ENCODE assay signal across 13 mouse cellular contexts in the genomic region with DNA sequence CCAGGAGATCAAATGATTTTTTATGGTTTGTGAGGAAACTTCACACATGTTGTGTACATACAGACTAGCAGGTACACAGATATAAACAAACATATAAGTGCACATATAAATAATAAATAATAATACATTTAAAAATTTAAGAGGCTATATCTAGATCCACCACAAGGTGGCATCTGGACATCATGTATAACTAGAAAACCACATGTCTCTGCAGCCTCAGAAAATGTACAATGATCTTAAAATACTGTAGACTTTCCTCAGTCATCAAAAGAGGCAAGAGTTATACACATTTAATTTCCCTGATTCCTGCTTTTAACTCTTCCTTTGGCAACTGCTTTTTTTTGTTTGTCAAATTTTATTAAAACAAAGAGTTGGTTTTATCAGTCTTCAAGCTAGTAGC. TPM values are rescaled to one million over a fixed set of nuclear protein-coding genes. Genes with fewer than 3 reads are reported as not detected.
A peak's percentile ranks its signal among the peaks of the same experiment; 100 is the strongest.
DNase-seq lines count a peak whose midpoint lies in the region; ATAC-seq and TF ChIP-seq lines count a peak whose summit lies in the region.
"Had no signal": no experiment of that assay in that cellular context is flagged by ENCODE, and none has a peak within 500 bp of the region (broad histone marks: within the 10 kb centered on the region; RNA-seq: fewer than 3 reads in every experiment).

No protein-coding gene starts in this region.

- ATAC-seq in heart, postnatal 0 days (ENCODE audit: insufficient read depth, low read depth): no peak
- 0 out of 2 replicates have a peak, but pooled peaks have one; percentile 56 for ATAC-seq in midbrain, postnatal 0 days (ENCODE audit: low FRiP score)
- ATAC-seq in midbrain, embryonic 13.5 days: no peak
- no peak for ATAC-seq in heart, embryonic 12.5 days (ENCODE audit: insufficient number of reproducible peaks, low FRiP score)

- no peak overlapping the region for H3K4me3 ChIP-seq in heart, postnatal 0 days (ENCODE audit: low read depth, low read length)
- no peak overlapping the region for H3K4me3 ChIP-seq in midbrain, postnatal 0 days (ENCODE audit: low read depth, low read length)
- H3K4me3 ChIP-seq in midbrain, embryonic 13.5 days (replicated peaks): no peak overlapping the region
- no peak overlapping the region for H3K4me3 ChIP-seq in heart, embryonic 12.5 days
- H3K4me3 ChIP-seq: liver, embryonic 15.5 days; neural tube, embryonic 13.5 days had no signal

- H3K36me3 ChIP-seq in heart, postnatal 0 days (replicated peaks; ENCODE audit: control insufficient read depth, insufficient read depth, low read length): no peaks in the 10 kb centered on the region
- H3K36me3 ChIP-seq in midbrain, postnatal 0 days (ENCODE audit: insufficient read depth, low read length): no peaks in the 10 kb centered on the region
- H3K36me3 ChIP-seq in midbrain, embryonic 13.5 days: no peaks in the 10 kb centered on the region
- no peaks in the 10 kb centered on the region for H3K36me3 ChIP-seq in heart, embryonic 12.5 days
- H3K36me3 ChIP-seq: liver, embryonic 15.5 days; neural tube, embryonic 13.5 days had no signal

- H3K9ac ChIP-seq in heart, postnatal 0 days (replicated peaks; ENCODE audit: low read depth, low read length): no peak overlapping the region
- no peak overlapping the region for H3K9ac ChIP-seq in midbrain, postnatal 0 days (replicated peaks; ENCODE audit: low read length, poor library complexity, severe bottlenecking)
- no peak overlapping the region for H3K9ac ChIP-seq in midbrain, embryonic 13.5 days (replicated peaks)
- no peak overlapping the region for H3K9ac ChIP-seq in heart, embryonic 12.5 days
- H3K9ac ChIP-seq: liver, embryonic 15.5 days; neural tube, embryonic 13.5 days had no signal

- no peaks in the 10 kb centered on the region for H3K9me3 ChIP-seq in heart, postnatal 0 days (replicated peaks; ENCODE audit: control insufficient read depth, low read length)
- H3K9me3 ChIP-seq in midbrain, postnatal 0 days (ENCODE audit: low read length): no peaks in the 10 kb centered on the region
- H3K9me3 ChIP-seq in midbrain, embryonic 13.5 days: no peaks in the 10 kb centered on the region
- H3K9me3 ChIP-seq in heart, embryonic 12.5 days (replicated peaks): no peaks in the 10 kb centered on the region
- H3K9me3 ChIP-seq: liver, embryonic 15.5 days; neural tube, embryonic 13.5 days had no signal

- no peak overlapping the region for H3K27ac ChIP-seq in heart, postnatal 0 days (ENCODE audit: low read depth)
- no peak overlapping the region for H3K27ac ChIP-seq in midbrain, postnatal 0 days (ENCODE audit: low read depth, low read length)
- H3K27ac ChIP-seq in midbrain, embryonic 13.5 days: no peak overlapping the region
- H3K27ac ChIP-seq in heart, embryonic 12.5 days (ENCODE audit: poor library complexity, severe bottlenecking): no peak overlapping the region
- H3K27ac ChIP-seq: liver, embryonic 15.5 days; neural tube, embryonic 13.5 days had no signal

- no peaks in the 10 kb centered on the region for H3K4me1 ChIP-seq in heart, postnatal 0 days (ENCODE audit: control insufficient read depth, insufficient read depth)
- no peaks in the 10 kb centered on the region for H3K4me1 ChIP-seq in midbrain, postnatal 0 days (ENCODE audit: insufficient read depth, low read length)
- H3K4me1 ChIP-seq in midbrain, embryonic 13.5 days (replicated peaks): no peaks in the 10 kb centered on the region
- H3K4me1 ChIP-seq in heart, embryonic 12.5 days (replicated peaks): no peaks in the 10 kb centered on the region
- H3K4me1 ChIP-seq: liver, embryonic 15.5 days; neural tube, embryonic 13.5 days had no signal

- no peak for TF ChIP-seq EP300 in heart, postnatal 0 days (IDR thresholded peaks at IDR 0.05; ENCODE audit: low read depth)

- TF ChIP-seq CTCF in heart, postnatal 0 days (IDR thresholded peaks at IDR 0.05; ENCODE audit: low read depth): peak; percentile 36
- peak; percentile 71 for TF ChIP-seq CTCF in midbrain, postnatal 0 days (IDR thresholded peaks at IDR 0.05)

- H3K27me3 ChIP-seq in heart, postnatal 0 days (ENCODE audit: control insufficient read depth, insufficient read depth, low read length): no peaks in the 10 kb centered on the region
- H3K27me3 ChIP-seq in midbrain, postnatal 0 days (ENCODE audit: insufficient read depth, low read length): no peaks in the 10 kb centered on the region
- no peaks in the 10 kb centered on the region for H3K27me3 ChIP-seq in midbrain, embryonic 13.5 days
- H3K27me3 ChIP-seq in heart, embryonic 12.5 days (replicated peaks): no peaks in the 10 kb centered on the region
- H3K27me3 ChIP-seq: liver, embryonic 15.5 days; neural tube, embryonic 13.5 days had no signal

- DNase-seq in heart, postnatal 0 days (ENCODE audit: low spot score): peak; percentile 10
- no peak for DNase-seq in heart, adult 11 months
- peak; percentile 55 for DNase-seq in midbrain, postnatal 0 days (ENCODE audit: low spot score)
- peak; percentile 3 for DNase-seq in forelimb bud, embryonic 11.5 days (ENCODE audit: low read depth, low spot score)
- no peak for DNase-seq in thymus, adult 18-20 months
- DNase-seq in left cerebral cortex, adult 11 months (ENCODE audit: low spot score): no peak
- DNase-seq: kidney, postnatal 10 days had no signal

- H3K4me2 ChIP-seq in heart, postnatal 0 days (ENCODE audit: low read depth, low read length): no peak overlapping the region
- H3K4me2 ChIP-seq in midbrain, postnatal 0 days (ENCODE audit: low read depth, low read length, poor library complexity, severe bottlenecking): no peak overlapping the region
- no peak overlapping the region for H3K4me2 ChIP-seq in midbrain, embryonic 13.5 days (replicated peaks)
- no peak overlapping the region for H3K4me2 ChIP-seq in heart, embryonic 12.5 days
- H3K4me2 ChIP-seq: liver, embryonic 15.5 days; neural tube, embryonic 13.5 days had no signal

RNA-seq across cellular contexts. Expression of a gene that starts 19.4 kb away (rescaled TPM):
- total RNA-seq in heart, postnatal 0 days (2014; rRNA removed; ENCODE audit: low replicate concordance): not detected in 2 replicates
- polyA plus RNA-seq in heart, postnatal 0 days (2015; fragmentation: Nextera tagmentation; extraction: Ambion mirVana): not detected in 2 replicates
- total RNA-seq in midbrain, postnatal 0 days (2014; rRNA removed): not detected in 2 replicates
- polyA plus RNA-seq in midbrain, postnatal 0 days (2015; fragmentation: Nextera tagmentation; extraction: Ambion mirVana): not detected in 2 replicates
- not detected in 2 replicates for polyA plus RNA-seq in midbrain, embryonic 13.5 days (2015; fragmentation: Nextera tagmentation; extraction: Ambion mirVana)
- polyA plus RNA-seq in heart, embryonic 12.5 days (2016; fragmentation: Nextera tagmentation; extraction: Ambion mirVana): not detected in 2 replicates
- polyA plus RNA-seq: gonadal fat pad, adult 2 months; liver, embryonic 15.5 days; neural tube, embryonic 13.5 days; stomach, embryonic 14.5 days had no signal

RNA-seq across cellular contexts. Expression of a gene that starts 19.4 kb away (rescaled TPM):
- not detected in 2 replicates for total RNA-seq in heart, postnatal 0 days (2014; rRNA removed; ENCODE audit: low replicate concordance)
- polyA plus RNA-seq in heart, postnatal 0 days (2015; fragmentation: Nextera tagmentation; extraction: Ambion mirVana): not detected in 2 replicates
- total RNA-seq in midbrain, postnatal 0 days (2014; rRNA removed): not detected in 2 replicates
- 0.29 TPM in 1 of 2 replicates, not detected in the other for polyA plus RNA-seq in midbrain, postnatal 0 days (2015; fragmentation: Nextera tagmentation; extraction: Ambion mirVana)
- polyA plus RNA-seq in midbrain, embryonic 13.5 days (2015; fragmentation: Nextera tagmentation; extraction: Ambion mirVana): not detected in 2 replicates
- polyA plus RNA-seq in heart, embryonic 12.5 days (2016; fragmentation: Nextera tagmentation; extraction: Ambion mirVana): not detected in 2 replicates
- polyA plus RNA-seq: gonadal fat pad, adult 2 months; liver, embryonic 15.5 days; neural tube, embryonic 13.5 days; stomach, embryonic 14.5 days had no signal

Comparison
In these comparisons a context has a peak if more than half of its experiments do, and no peak if none do; other contexts are left out.
1. DNase-seq: peak in heart, postnatal 0 days (single experiment), midbrain, postnatal 0 days (single experiment) and forelimb bud, embryonic 11.5 days (single experiment); none in heart, adult 11 months (single experiment), thymus, adult 18-20 months (0 of 2) and left cerebral cortex, adult 11 months (single experiment).